Comparison of ENCODE assay signal across 8 mouse cellular contexts in the genomic region with DNA sequence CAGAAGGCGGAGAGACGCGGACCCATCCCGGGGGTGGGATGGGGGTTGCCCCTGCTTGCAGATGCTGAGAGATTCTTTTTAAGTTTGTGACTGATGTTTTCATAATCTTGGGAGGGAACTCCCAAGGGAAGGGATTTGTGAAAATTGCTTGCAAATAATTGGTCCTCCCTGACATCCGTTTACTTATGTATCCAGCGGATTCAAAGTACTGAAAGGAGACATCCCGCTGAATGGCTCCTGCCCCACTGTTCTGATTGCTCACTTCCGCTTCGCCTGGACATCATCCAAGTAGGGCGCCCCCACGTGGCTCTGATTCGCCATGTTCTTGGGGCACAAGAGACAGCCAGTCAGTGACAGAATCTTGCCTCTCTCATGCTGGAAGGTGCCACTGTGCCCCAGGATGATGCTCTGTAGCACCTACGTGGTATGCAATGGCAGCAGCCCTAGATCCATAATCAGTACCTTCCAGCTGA.
DNase-seq lines count a peak whose midpoint lies in the region; ATAC-seq lines count a peak whose summit lies in the region.

No protein-coding gene starts in this region.

- no peaks in the 10 kb centered on the region for H3K36me3 ChIP-seq in forebrain, embryonic 16.5 days (ENCODE audit: control insufficient read depth, insufficient read depth)
- no peaks in the 10 kb centered on the region for H3K36me3 ChIP-seq in liver, embryonic 16.5 days (ENCODE audit: control insufficient read depth, insufficient read depth)
- no peaks in the 10 kb centered on the region for H3K36me3 ChIP-seq in neural tube, embryonic 11.5 days (ENCODE audit: control insufficient read depth, insufficient read depth, low read length)
- H3K36me3 ChIP-seq in stomach, embryonic 15.5 days = no peaks in the 10 kb centered on the region

- peaks cover 46% of the 10 kb centered on the region for H3K27me3 ChIP-seq in forebrain, embryonic 16.5 days (replicated peaks; ENCODE audit: control insufficient read depth, insufficient read depth, low read length)
- H3K27me3 ChIP-seq in liver, embryonic 16.5 days (ENCODE audit: control insufficient read depth, insufficient read depth, low read depth, low read length) = peaks cover 68% of the 10 kb centered on the region
- peaks cover 57% of the 10 kb centered on the region for H3K27me3 ChIP-seq in neural tube, embryonic 11.5 days (ENCODE audit: control insufficient read depth, insufficient read depth, low read length)
- peaks cover 65% of the 10 kb centered on the region for H3K27me3 ChIP-seq in stomach, embryonic 15.5 days (replicated peaks)

- peak; percentile 19 for ATAC-seq in forebrain, embryonic 16.5 days
- ATAC-seq in liver, embryonic 16.5 days (ENCODE audit: low read depth) = no peak
- ATAC-seq in neural tube, embryonic 11.5 days (ENCODE audit: insufficient read depth, low FRiP score, low TSS enrichment) = peak; percentile 56
- no peak for ATAC-seq in stomach, embryonic 15.5 days (ENCODE audit: insufficient read depth, low FRiP score, low read depth)

- H3K9ac ChIP-seq in forebrain, embryonic 16.5 days (replicated peaks; ENCODE audit: low read depth, low read length) = peak overlapping the region; percentile 65
- H3K9ac ChIP-seq in liver, embryonic 16.5 days (ENCODE audit: low read depth, low read length) = no peak overlapping the region
- H3K9ac ChIP-seq in neural tube, embryonic 11.5 days (ENCODE audit: low read length) = peak overlapping the region; percentile 64; the same call in 1 of the 2 replicates
- no peak overlapping the region; the same call in 1 of the 2 replicates for H3K9ac ChIP-seq in stomach, embryonic 15.5 days

- H3K4me1 ChIP-seq in forebrain, embryonic 16.5 days (replicated peaks; ENCODE audit: control insufficient read depth, insufficient read depth, low read length) = peaks cover 39% of the 10 kb centered on the region
- H3K4me1 ChIP-seq in liver, embryonic 16.5 days (ENCODE audit: control insufficient read depth, low read depth, low read length) = no peaks in the 10 kb centered on the region; the same call in 1 of the 2 replicates
- peaks cover 8% of the 10 kb centered on the region; the same call in 1 of the 2 replicates for H3K4me1 ChIP-seq in neural tube, embryonic 11.5 days (ENCODE audit: control insufficient read depth, insufficient read depth, low read length)
- peaks cover 22% of the 10 kb centered on the region for H3K4me1 ChIP-seq in stomach, embryonic 15.5 days

- peak; percentile 86 for DNase-seq in CD4-positive helper T cell, adult 2 months (ENCODE audit: low read depth, low spot score)
- DNase-seq in c-Kit-positive CD71-negative TER-119-negative erythroid progenitor cells, embryonic 14.5 days (ENCODE audit: low read depth) = peak; percentile 68
- peak; percentile 69 for DNase-seq in heart, postnatal 25 days (ENCODE audit: low spot score)
- DNase-seq in layer of hippocampus, adult 11-12 months (ENCODE audit: low spot score) = peak; percentile 92
- peak; percentile 86 for DNase-seq in neural tube, embryonic 11.5 days (ENCODE audit: low spot score)

- H3K27ac ChIP-seq in forebrain, embryonic 16.5 days (ENCODE audit: low read length) = peak overlapping the region; percentile 10; the same call in 1 of the 2 replicates
- H3K27ac ChIP-seq in liver, embryonic 16.5 days (ENCODE audit: low read length) = no peak overlapping the region
- no peak overlapping the region for H3K27ac ChIP-seq in neural tube, embryonic 11.5 days (ENCODE audit: low read depth, low read length)
- H3K27ac ChIP-seq in stomach, embryonic 15.5 days = no peak overlapping the region; the same call in 1 of the 2 replicates

- no peaks in the 10 kb centered on the region for H3K9me3 ChIP-seq in forebrain, embryonic 16.5 days (ENCODE audit: control insufficient read depth, low read length)
- no peaks in the 10 kb centered on the region for H3K9me3 ChIP-seq in liver, embryonic 16.5 days (replicated peaks; ENCODE audit: control insufficient read depth, low read length)
- H3K9me3 ChIP-seq in neural tube, embryonic 11.5 days (ENCODE audit: control insufficient read depth, low read length) = no peaks in the 10 kb centered on the region
- H3K9me3 ChIP-seq in stomach, embryonic 15.5 days = no peaks in the 10 kb centered on the region

- peak overlapping the region; percentile 94 for H3K4me2 ChIP-seq in forebrain, embryonic 16.5 days (ENCODE audit: low read length)
- H3K4me2 ChIP-seq in liver, embryonic 16.5 days (ENCODE audit: low read depth, low read length) = peak overlapping the region; percentile 49
- peak overlapping the region; percentile 90 for H3K4me2 ChIP-seq in neural tube, embryonic 11.5 days (ENCODE audit: low read depth)
- peak overlapping the region; percentile 79 for H3K4me2 ChIP-seq in stomach, embryonic 15.5 days

- intact Hi-C loops in heart, postnatal 25 days (cut with DNase I) = loop anchor here (5.0 kb wide), 1 partner anchor 57 kb away; no protein-coding TSS in a partner anchor

- WGBS in forebrain, embryonic 16.5 days = under 1% methylated on average over 13 of the region's 13 CpGs
- under 1% methylated on average over 13 of the region's 13 CpGs for WGBS in liver, embryonic 16.5 days (ENCODE audit: insufficient replicate concordance)
- 2% methylated on average over 13 of the region's 13 CpGs for WGBS in neural tube, embryonic 11.5 days
- 1% methylated on average over 13 of the region's 13 CpGs for WGBS in stomach, embryonic 15.5 days

- peak overlapping the region; percentile 45 for H3K4me3 ChIP-seq in forebrain, embryonic 16.5 days (replicated peaks; ENCODE audit: low read length)
- peak overlapping the region; percentile 19 for H3K4me3 ChIP-seq in liver, embryonic 16.5 days (ENCODE audit: low read depth, low read length)
- H3K4me3 ChIP-seq in neural tube, embryonic 11.5 days (ENCODE audit: low read depth, low read length) = peak overlapping the region; percentile 37
- peak overlapping the region; percentile 39 for H3K4me3 ChIP-seq in stomach, embryonic 15.5 days (replicated peaks)

Comparison
In these comparisons a context has a peak if more than half of its experiments do, and no peak if none do; other contexts are left out.
1. ATAC-seq: peak in forebrain, embryonic 16.5 days (single experiment) and neural tube, embryonic 11.5 days (single experiment); none in liver, embryonic 16.5 days (single experiment) and stomach, embryonic 15.5 days (single experiment).
2. H3K9ac ChIP-seq: peak in forebrain, embryonic 16.5 days (single experiment) and neural tube, embryonic 11.5 days (single experiment); none in liver, embryonic 16.5 days (single experiment) and stomach, embryonic 15.5 days (single experiment).
3. Peak in every context shown above with its lines, with median percentiles within 50 percentile points of each other: DNase-seq, H3K4me2 ChIP-seq and H3K4me3 ChIP-seq.